Mouse (Mus musculus): ENCODE results near the gene Mink1. TPM values are rescaled to one million over a fixed set of nuclear protein-coding genes. Genes with fewer than 3 reads are reported as not detected.
"Not testable (repeated sequence)": the region's sequence is repeated elsewhere in the genome, so short reads cannot be mapped to it uniquely, and the experiment has no call there.

The Mink1 gene
- polyA plus RNA-seq, 1 experiment from 2014 or later = 17.2 TPM

DNA sequence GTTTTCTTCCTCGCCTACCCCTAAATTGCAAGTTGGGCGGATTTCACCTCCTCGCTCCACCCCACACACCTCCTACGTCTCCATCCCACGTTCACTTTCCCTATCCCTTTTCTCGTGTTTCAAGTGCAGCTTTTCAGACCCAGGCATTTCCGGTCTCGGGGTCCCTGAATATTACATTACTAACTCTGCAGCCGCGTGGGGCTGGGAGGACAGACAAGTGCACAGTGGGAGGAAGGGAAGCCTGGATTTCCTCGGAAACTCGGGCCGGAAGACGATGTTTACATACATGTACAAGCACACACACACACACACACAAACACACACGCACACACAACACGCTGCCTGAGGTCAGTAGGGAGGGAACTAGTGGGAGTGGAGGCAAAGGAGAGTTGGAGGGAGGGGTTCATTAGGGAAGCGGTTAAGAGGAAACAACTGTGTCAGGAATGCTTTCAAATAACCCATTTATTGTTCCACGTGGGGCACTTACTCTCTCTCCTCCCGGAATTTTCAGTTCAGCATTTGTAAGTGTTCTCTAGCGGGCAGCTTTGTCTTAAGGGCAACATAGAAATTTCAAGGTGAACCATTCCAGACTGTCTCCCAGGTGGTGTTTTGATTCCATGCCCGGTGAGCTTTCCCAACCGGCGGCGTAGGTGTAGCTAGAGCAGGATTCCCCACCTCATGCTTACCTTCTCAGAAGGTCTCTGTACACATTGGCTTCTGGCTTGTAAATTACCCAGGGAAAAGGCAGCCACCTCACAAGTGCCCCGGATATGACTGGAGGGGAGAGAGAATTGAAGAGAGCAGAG, 992 bp downstream of the Mink1 start:
- Histone ChIP-seq H3K27me3 (ENCODE audit: low read depth, poor library complexity, severe bottlenecking) (no peaks in the 10 kb centered on the region), H3K4me1 (peaks cover 43% of the 10 kb centered on the region), H3K36me3 (peaks cover 16% of the 10 kb centered on the region), H3K27ac (peak overlapping the region; percentile 96), H3K9me3 (replicated peaks) (no peaks in the 10 kb centered on the region), H3K4me3 (peak overlapping the region; percentile 93)
- 2% methylated on average over 25 of the region's 25 CpGs for WGBS
- DNase-seq (ENCODE audit: low spot score) = peak; percentile 63

DNA sequence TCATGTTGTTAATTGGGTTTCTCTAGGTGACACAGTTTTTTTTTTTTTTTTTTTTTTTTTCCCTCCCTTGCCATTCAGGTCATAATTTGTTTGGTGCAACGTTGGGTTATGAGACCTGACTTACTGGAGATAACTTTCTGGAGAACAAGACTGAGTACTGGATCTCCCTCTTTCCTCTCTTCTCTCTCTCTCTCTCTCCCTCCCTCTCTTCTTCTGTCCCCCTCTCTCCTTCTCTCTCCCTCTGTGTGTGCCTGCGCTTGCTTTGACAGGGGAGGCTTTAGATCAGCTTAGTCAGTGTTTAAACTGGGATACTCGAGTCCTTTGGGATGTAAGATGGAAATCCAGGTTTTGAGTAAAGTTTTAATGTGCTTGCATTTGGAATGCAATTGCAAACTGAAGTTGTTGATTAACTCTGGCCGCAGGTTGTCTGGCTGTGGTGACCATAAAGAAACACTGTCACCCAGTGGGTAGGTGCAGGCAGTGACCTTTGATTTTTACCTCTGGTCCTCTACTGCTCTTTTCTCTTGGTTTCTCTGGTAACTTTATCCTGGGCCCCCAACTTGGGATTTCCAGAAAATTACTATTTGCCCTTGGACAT, 1.7 kb downstream of the Mink1 start:
- DNase-seq (ENCODE audit: low spot score) = no peak
- Histone ChIP-seq H3K4me3 (peak overlapping the region; percentile 93), H3K27me3 (ENCODE audit: low read depth, poor library complexity, severe bottlenecking) (no peaks in the 10 kb centered on the region), H3K9me3 (replicated peaks) (no peaks in the 10 kb centered on the region), H3K36me3 (peaks cover 16% of the 10 kb centered on the region), H3K27ac (peak overlapping the region; percentile 96), H3K4me1 (peaks cover 43% of the 10 kb centered on the region)
- WGBS = 44% methylated on average over 4 of the region's 4 CpGs

DNA sequence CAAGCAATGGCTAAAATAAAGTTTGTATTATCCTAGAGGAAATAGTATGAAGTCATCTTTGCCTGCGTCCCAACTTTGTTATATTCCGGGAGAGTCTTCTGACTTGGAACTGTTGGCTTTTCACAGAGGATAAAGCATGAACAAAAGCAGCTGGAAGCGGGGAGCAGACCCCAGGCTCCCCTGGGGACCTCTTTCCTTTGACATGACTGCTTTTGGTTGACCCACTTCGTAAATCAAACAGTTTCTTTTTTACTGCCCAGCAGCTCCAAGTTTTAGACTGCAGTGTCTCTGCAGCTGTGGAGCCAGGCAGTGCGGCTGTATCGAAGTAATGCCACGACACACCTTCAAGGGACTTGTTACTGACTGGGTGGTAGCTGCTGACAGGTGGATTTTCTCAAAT, 3.9 kb downstream of the Mink1 start:
- peaks cover 16% of the 10 kb centered on the region for H3K36me3 ChIP-seq
- WGBS = 77% methylated on average over 7 of the region's 7 CpGs
- H3K4me3 ChIP-seq = no peak overlapping the region
- peaks cover 43% of the 10 kb centered on the region for H3K4me1 ChIP-seq
- no peaks in the 10 kb centered on the region for H3K27me3 ChIP-seq (ENCODE audit: low read depth, poor library complexity, severe bottlenecking)
- H3K27ac ChIP-seq = no peak overlapping the region
- no peaks in the 10 kb centered on the region for H3K9me3 ChIP-seq (replicated peaks)
- no peak for DNase-seq (ENCODE audit: low spot score)

DNA sequence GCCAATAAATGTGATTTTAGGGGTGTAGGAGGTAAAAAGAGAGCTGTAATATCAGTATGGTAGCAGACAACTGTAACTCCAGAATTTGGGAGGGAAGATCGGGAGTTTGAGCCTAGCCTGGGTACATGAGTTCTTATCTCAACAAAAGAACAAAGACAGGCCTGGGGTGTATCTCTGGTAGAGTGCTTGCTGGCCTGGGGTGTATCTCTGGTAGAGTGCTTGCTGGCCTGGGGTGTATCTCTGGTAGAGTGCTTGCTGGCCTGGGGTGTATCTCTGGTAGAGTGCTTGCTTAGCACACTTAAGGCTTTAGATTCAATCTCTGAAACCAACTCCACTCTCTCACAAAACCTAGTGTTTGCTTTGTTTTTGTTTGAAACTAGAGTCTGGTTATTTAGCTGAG, 7.9 kb downstream of the Mink1 start:
- H3K27me3 ChIP-seq (ENCODE audit: low read depth, poor library complexity, severe bottlenecking); H3K9me3 ChIP-seq (replicated peaks); DNase-seq (ENCODE audit: low spot score); H3K27ac ChIP-seq; H3K4me3 ChIP-seq: not testable (repeated sequence)
- 93% methylated on average over 1 of the region's 1 CpGs for WGBS
- peaks cover 20% of the 10 kb centered on the region for H3K36me3 ChIP-seq
- H3K4me1 ChIP-seq = peaks cover 20% of the 10 kb centered on the region

DNA sequence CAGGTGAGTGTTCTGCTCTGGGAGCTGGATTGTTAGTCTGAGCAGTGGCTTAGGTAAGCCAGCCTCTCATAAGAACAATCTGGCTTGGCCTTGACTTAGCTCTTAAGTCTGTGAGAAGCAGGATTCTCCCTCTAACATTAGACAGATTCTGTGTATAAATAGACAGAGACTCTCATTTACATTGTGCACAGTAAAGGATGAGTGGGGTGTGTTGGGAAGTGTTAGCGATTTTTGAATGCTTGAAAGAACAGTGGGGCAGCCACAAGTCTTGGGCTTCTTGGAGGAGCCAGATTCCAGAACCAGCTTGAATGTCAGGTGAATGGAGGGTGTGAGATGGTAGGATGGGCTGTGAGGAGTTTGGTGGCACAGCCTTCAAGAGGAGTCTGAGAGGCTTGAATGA, 9.0 kb downstream of the Mink1 start:
- DNase-seq (ENCODE audit: low spot score) = no peak
- no peaks in the 10 kb centered on the region for H3K9me3 ChIP-seq (replicated peaks)
- H3K27ac ChIP-seq = no peak overlapping the region
- H3K27me3 ChIP-seq (ENCODE audit: low read depth, poor library complexity, severe bottlenecking) = no peaks in the 10 kb centered on the region
- peaks cover 10% of the 10 kb centered on the region for H3K4me1 ChIP-seq
- WGBS = 85% methylated on average over 1 of the region's 1 CpGs
- peaks cover 18% of the 10 kb centered on the region for H3K36me3 ChIP-seq
- H3K4me3 ChIP-seq = no peak overlapping the region

DNA sequence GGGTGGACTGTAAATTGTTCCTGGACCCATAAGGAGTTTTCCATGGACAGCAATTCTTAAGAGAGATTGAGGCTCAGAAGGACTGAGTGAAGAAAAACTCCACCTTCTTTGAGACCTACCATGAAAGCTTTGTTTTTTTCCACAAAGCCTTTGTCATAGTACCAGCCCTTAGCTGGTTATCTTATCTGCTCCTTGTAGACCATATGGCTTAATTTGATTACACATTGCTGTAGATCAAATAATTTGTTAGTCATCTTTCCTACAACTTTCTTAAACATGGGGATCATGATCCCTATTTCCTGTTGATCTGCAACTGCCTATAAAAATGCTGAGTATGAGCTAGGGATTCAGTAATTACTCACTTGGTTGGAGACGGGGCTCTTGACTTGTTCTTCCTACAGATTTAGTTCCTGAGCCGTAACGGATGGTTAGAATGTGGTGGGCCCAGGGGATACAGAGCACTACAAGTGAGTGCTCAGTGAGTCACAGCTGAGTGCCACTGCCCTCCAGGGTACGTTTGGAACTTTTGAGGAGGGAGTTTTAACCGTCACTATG, 9.7 kb downstream of the Mink1 start:
- no peaks in the 10 kb centered on the region for H3K9me3 ChIP-seq (replicated peaks)
- no peaks in the 10 kb centered on the region for H3K27me3 ChIP-seq (ENCODE audit: low read depth, poor library complexity, severe bottlenecking)
- WGBS = 74% methylated on average over 5 of the region's 5 CpGs
- DNase-seq (ENCODE audit: low spot score) = no peak
- H3K4me3 ChIP-seq = no peak overlapping the region
- 0 out of 2 replicates have a peak, but pooled peaks cover 4% of the 10 kb centered on the region for H3K4me1 ChIP-seq
- no peak overlapping the region for H3K27ac ChIP-seq
- H3K36me3 ChIP-seq = peaks cover 13% of the 10 kb centered on the region

DNA sequence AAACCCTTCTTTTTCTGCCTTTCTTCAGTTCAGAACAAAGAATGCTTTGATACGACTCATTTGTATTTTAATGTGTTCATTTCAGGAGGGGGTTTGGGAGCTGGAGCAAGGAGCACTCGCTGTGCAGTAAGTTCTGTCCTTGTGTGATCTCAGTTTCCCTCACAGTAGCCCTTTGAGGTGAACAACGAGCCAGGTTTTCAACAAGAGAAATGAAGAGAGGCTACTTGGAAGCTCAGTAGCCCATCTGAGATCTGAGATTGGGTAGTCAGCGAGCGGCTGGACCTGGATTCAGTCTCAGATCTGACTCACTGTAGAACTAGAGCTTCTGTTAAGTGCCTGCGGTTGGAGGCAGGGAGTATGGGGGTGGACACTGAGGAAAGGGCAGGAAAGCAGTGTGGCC, 11.2 kb downstream of the Mink1 start:
- H3K9me3 ChIP-seq (replicated peaks) = no peaks in the 10 kb centered on the region
- no peaks in the 10 kb centered on the region for H3K27me3 ChIP-seq (ENCODE audit: low read depth, poor library complexity, severe bottlenecking)
- H3K4me1 ChIP-seq = 0 out of 2 replicates have a peak, but pooled peaks cover 4% of the 10 kb centered on the region
- DNase-seq (ENCODE audit: low spot score) = no peak
- H3K36me3 ChIP-seq = 0 out of 2 replicates have a peak, but pooled peaks cover 4% of the 10 kb centered on the region
- H3K4me3 ChIP-seq = no peak overlapping the region
- no peak overlapping the region for H3K27ac ChIP-seq
- WGBS = 91% methylated on average over 6 of the region's 6 CpGs

DNA sequence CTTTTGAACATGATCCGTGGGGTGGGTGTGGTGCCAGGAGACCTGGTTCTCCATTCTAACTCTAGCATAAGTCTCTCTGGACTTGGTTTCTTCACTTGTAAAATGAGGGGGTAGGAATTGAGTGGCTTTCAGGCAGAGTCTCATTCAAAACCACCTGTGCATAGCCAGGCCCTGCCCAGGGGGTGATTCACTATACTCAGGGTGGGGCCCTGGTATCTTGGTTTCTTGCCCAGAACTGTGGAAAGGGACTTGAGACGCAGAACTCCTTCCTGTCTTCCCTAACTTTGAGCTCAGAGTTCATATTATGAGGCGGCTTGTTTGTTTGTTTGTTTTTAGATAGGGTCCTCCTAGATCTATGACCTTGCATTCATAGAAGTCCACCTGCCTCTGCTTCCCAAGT, 14.5 kb downstream of the Mink1 start:
- no peaks in the 10 kb centered on the region for H3K9me3 ChIP-seq (replicated peaks)
- no peak for DNase-seq (ENCODE audit: low spot score)
- WGBS = 95% methylated on average over 3 of the region's 3 CpGs
- no peak overlapping the region for H3K4me3 ChIP-seq
- H3K36me3 ChIP-seq = peaks cover 6% of the 10 kb centered on the region
- no peak overlapping the region for H3K27ac ChIP-seq
- H3K4me1 ChIP-seq = peaks cover 22% of the 10 kb centered on the region
- H3K27me3 ChIP-seq (ENCODE audit: low read depth, poor library complexity, severe bottlenecking) = no peaks in the 10 kb centered on the region

DNA sequence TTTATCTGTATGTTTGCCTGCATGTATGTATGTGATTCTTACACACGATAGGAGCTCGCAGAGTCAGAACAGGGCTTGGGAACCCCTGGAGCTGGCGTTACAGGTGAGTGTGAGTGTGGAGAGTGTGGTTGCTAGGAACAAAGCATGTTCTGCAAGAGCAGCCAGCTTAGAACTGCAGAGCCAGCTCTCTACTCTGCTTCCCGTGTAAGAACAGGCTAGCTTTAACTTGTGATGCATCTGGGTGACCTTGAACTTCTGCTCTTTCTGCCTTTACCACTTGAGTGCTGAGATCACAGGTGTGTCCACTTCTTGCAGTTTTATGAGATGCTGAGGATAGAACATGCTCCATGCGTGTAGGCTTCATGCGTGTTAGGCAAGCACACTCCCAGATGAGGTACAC, 16.3 kb downstream of the Mink1 start:
- Histone ChIP-seq H3K27me3 (ENCODE audit: low read depth, poor library complexity, severe bottlenecking) (no peaks in the 10 kb centered on the region), H3K36me3 (peaks cover 6% of the 10 kb centered on the region), H3K27ac (no peak overlapping the region), H3K4me3 (no peak overlapping the region), H3K9me3 (replicated peaks) (no peaks in the 10 kb centered on the region), H3K4me1 (peaks cover 26% of the 10 kb centered on the region)
- WGBS = 93% methylated on average over 6 of the region's 6 CpGs
- no peak for DNase-seq (ENCODE audit: low spot score)

DNA sequence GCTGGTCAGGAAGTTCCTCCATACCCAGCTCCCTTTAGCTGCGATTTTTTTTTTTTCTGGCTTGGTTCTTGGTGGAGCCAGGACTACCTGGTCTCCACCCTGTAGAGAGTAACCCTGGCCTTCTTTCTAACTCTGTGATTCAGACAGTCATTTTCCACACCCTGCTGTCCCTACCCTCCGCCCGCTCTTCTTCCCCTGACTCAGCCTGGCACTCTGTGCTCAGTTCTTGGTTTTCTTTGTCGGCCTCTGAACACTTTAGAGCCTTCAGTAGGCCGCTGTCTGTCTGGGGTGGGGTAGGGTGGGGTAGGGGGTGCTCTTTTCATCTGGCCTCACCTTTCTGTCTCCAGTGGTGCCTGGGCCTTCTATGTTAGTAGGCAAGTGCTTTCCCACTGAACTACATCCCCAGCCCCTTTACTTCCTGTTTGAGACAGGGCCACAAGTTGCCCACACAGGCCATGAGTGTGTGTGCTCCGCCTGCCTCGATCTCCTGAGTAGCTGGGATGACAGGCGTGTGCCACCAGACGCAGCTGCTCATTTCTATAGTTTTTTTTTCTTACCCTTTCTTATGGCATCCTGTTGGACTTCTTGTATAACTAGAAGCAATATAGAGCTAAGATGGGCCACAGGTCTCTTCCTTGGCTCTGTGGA, 17.2 kb downstream of the Mink1 start:
- H3K4me1 ChIP-seq = peaks cover 30% of the 10 kb centered on the region

DNA sequence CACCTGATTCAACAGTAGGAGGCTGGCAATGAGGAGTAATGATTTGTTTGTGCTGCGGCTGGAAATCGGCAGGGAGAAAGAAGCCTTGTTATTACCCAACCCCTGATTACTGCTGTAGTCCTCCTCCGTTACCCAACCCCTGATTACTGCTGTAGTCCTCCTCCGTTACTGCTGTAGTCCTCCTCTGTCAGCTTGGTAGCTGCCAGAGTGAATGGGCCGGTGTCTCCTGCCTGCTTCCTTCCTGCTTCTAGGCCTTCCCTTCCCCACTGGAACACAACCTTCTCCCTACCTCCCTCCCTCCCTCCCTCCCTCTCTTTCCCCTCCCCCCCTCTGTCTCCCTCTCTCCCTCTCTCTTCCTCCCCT, 17.7 kb downstream of the Mink1 start:
- H3K36me3 ChIP-seq = peaks cover 6% of the 10 kb centered on the region
- peak overlapping the region; percentile 5; the same call in 1 of the 2 replicates for H3K27ac ChIP-seq
- no peaks in the 10 kb centered on the region for H3K27me3 ChIP-seq (ENCODE audit: low read depth, poor library complexity, severe bottlenecking)
- WGBS = 53% methylated on average over 5 of the region's 5 CpGs
- no peak overlapping the region for H3K4me3 ChIP-seq
- no peak for DNase-seq (ENCODE audit: low spot score)
- H3K9me3 ChIP-seq (replicated peaks) = no peaks in the 10 kb centered on the region
- H3K4me1 ChIP-seq = peaks cover 35% of the 10 kb centered on the region

More for the DNA sequence above, 17.2 kb downstream of the Mink1 start:
- 83% methylated on average over 9 of the region's 9 CpGs for WGBS
- Histone ChIP-seq H3K9me3 (replicated peaks) (no peaks in the 10 kb centered on the region), H3K27ac (0 out of 2 replicates have a peak overlapping the region, but pooled peaks have one; percentile 4), H3K4me3 (no peak overlapping the region), H3K27me3 (ENCODE audit: low read depth, poor library complexity, severe bottlenecking) (no peaks in the 10 kb centered on the region), H3K36me3 (peaks cover 6% of the 10 kb centered on the region)
- DNase-seq (ENCODE audit: low spot score) = no peak

DNA sequence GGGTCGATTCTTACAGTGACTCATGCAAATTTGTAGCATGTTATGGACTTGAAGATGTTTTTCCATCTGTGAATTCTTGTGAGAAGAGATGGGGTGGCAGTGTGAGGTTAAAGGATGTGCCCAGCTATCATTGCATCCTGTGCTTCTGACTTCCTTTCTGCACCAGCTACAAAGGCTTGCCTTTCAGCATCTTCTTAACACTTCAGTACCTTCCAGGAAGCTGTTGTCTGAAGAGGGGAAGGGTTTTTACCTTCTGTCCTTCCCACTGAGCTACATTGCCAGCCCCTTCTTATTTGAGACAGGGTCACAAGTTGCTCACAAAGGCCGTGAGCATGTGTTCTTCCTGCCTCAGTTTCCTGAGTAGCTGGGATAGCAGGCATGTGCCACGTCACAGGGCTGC, 18.2 kb downstream of the Mink1 start:
- Histone ChIP-seq H3K27me3 (ENCODE audit: low read depth, poor library complexity, severe bottlenecking) (no peaks in the 10 kb centered on the region), H3K4me1 (peaks cover 41% of the 10 kb centered on the region), H3K27ac (no peak overlapping the region), H3K9me3 (replicated peaks) (no peaks in the 10 kb centered on the region), H3K36me3 (peaks cover 6% of the 10 kb centered on the region), H3K4me3 (no peak overlapping the region)
- no peak for DNase-seq (ENCODE audit: low spot score)
- 84% methylated on average over 3 of the region's 3 CpGs for WGBS

DNA sequence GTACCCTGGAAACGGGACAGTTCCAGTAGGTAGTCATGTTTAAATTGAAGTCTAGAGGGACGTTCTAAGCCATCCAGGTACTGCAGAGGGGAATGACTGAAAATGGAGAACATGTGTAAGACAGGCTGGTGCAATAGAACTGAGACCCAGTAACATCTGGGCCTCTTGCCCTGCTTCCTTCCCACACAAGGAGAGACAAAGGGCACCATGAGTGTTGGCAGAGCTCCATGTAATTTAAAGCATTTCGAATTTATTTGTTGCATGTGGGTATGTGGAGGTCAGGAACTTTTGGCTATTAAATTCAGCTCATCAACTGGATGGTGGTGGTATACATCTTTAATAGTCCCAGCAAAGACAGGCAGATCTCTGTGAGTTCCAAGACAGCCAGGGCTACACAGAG, 19.5 kb downstream of the Mink1 start:
- 73% methylated on average over 3 of the region's 3 CpGs for WGBS
- Histone ChIP-seq H3K9me3 (replicated peaks) (no peaks in the 10 kb centered on the region), H3K27ac (no peak overlapping the region), H3K27me3 (ENCODE audit: low read depth, poor library complexity, severe bottlenecking) (no peaks in the 10 kb centered on the region), H3K36me3 (peaks cover 6% of the 10 kb centered on the region), H3K4me1 (peaks cover 42% of the 10 kb centered on the region), H3K4me3 (no peak overlapping the region)
- no peak for DNase-seq (ENCODE audit: low spot score)
